Mouse (Mus musculus) cortical plate, adult 2 months (tissue): ENCODE measurements around the gene Tmem52. TPM values are rescaled to one million over a fixed set of nuclear protein-coding genes. Genes with fewer than 3 reads are reported as not detected.

ENCODE experiments used
- H3K27ac ChIP-seq: fragments of 200-500 bp; 2 replicates; pipeline ENCODE4 v1.5.1; 2012; ENCODE audit warnings: low read length, control low read depth, inconsistent platforms; ENCODE audit not compliant: insufficient read depth
- H3K4me1 ChIP-seq: fragments of 200-500 bp; 2 replicates; pipeline ENCODE4 v1.6.1; 2011; ENCODE audit warnings: low read length; ENCODE audit not compliant: control insufficient read depth, insufficient read depth
- H3K4me3 ChIP-seq: fragments of 200-500 bp; 2 replicates; pipeline ENCODE4 v1.5.1; 2011; ENCODE audit warnings: mild to moderate bottlenecking, low read length, control low read depth; ENCODE audit not compliant: insufficient read depth
- CTCF ChIP-seq: fragments of 200-500 bp; IDR thresholded peaks from 2 replicates; pipeline ENCODE4 v1.5.1; 2011; ENCODE audit warnings: mild to moderate bottlenecking, control low read depth, low read length; ENCODE audit not compliant: insufficient read depth; ENCODE audit errors: extremely low read depth
- POLR2A ChIP-seq: fragments of 200-500 bp; IDR thresholded peaks from 2 replicates; pipeline ENCODE4 v1.6.1; 2011; ENCODE audit warnings: mild to moderate bottlenecking, low read length, control low read depth; ENCODE audit not compliant: insufficient read depth; ENCODE audit errors: extremely low read depth
- polyA plus RNA-seq: library from polyadenylated mRNA; depleted of rRNA; stranded (reverse); fragments of >200 nt; gene quantifications from 2 replicates; pipeline ENCODE4 v1.2.3, GENCODE M21; 2012

Gene Tmem52
- polyA plus RNA-seq, 1 experiment = 2.7 TPM

- Histone ChIP-seq H3K27ac (no peak overlapping the region), H3K4me1 (no peaks in the 10 kb centered on the region), H3K4me3 (no peak overlapping the region)
- TF ChIP-seq POLR2A (no peak), CTCF (no peak)
Observed at GRCm38 (mm10) chr4:155485521-155485920, 16.6 kb downstream of the Tmem52 start.

GRCm38 (mm10) chr4:155487746-155488145, 18.8 kb downstream of the Tmem52 start:
- TF ChIP-seq CTCF = no peak
- TF ChIP-seq POLR2A = no peak
- Histone ChIP-seq H3K4me1 (no peaks in the 10 kb centered on the region), H3K27ac (no peak overlapping the region), H3K4me3 (no peak overlapping the region)

GRCm38 (mm10) chr4:155488232-155489025, 19.5 kb downstream of the Tmem52 start:
- TF ChIP-seq CTCF (no peak), POLR2A (no peak)
- no peaks in the 10 kb centered on the region for H3K4me1 ChIP-seq
- no peak overlapping the region for H3K4me3 ChIP-seq
- peak overlapping the region; percentile 7; the same call in 1 of the 2 replicates for H3K27ac ChIP-seq

GRCm38 (mm10) chr4:155489101-155489970, 20.4 kb downstream of the Tmem52 start:
- Histone ChIP-seq H3K4me3 (no peak overlapping the region), H3K4me1 (no peaks in the 10 kb centered on the region; the same call in 1 of the 2 replicates), H3K27ac (peak overlapping the region; percentile 7; the same call in 1 of the 2 replicates)
- TF ChIP-seq POLR2A (no peak), CTCF (no peak)

- Histone ChIP-seq H3K4me3 (peak overlapping the region; percentile 85), H3K4me1 (no peaks in the 10 kb centered on the region; the same call in 1 of the 2 replicates)
- no peak for TF ChIP-seq CTCF
- no peak for TF ChIP-seq POLR2A
Observed at GRCm38 (mm10) chr4:155490456-155490855, 21.5 kb downstream of the Tmem52 start.

GRCm38 (mm10) chr4:155490990-155491504, 22.1 kb downstream of the Tmem52 start, which contains the start of gene Gnb1:
Gnb1 (plus strand) TSS chr4:155491361.
- no peaks in the 10 kb centered on the region; the same call in 1 of the 2 replicates for H3K4me1 ChIP-seq

More at GRCm38 (mm10) chr4:155490456-155490855, 21.5 kb downstream of the Tmem52 start:
- peak overlapping the region; percentile 85 for H3K27ac ChIP-seq

GRCm38 (mm10) chr4:155491529-155492130, 22.7 kb downstream of the Tmem52 start:
- peak overlapping the region; percentile 85 for H3K4me3 ChIP-seq
- TF ChIP-seq POLR2A (no peak), CTCF (no peak)
- H3K4me1 ChIP-seq = no peaks in the 10 kb centered on the region; the same call in 1 of the 2 replicates
- peak overlapping the region; percentile 88 for H3K27ac ChIP-seq

More at GRCm38 (mm10) chr4:155490990-155491504, 22.1 kb downstream of the Tmem52 start, which contains the start of gene Gnb1:
- Histone ChIP-seq H3K4me3 (peak within 1 kb of the TSS; percentile 85), H3K27ac (peak within 1 kb of the TSS; percentile 88)
- TF ChIP-seq POLR2A = peak; percentile 23; the same call in 1 of the 2 replicates
- no peak for TF ChIP-seq CTCF

- TF ChIP-seq POLR2A (no peak), CTCF (no peak)
- peak overlapping the region; percentile 85 for H3K4me3 ChIP-seq
- peak overlapping the region; percentile 88 for H3K27ac ChIP-seq
- H3K4me1 ChIP-seq = no peaks in the 10 kb centered on the region; the same call in 1 of the 2 replicates
Observed at GRCm38 (mm10) chr4:155492131-155492633, 23.3 kb downstream of the Tmem52 start.
